Mouse (Mus musculus): ENCODE measurements around the gene Slc4a4. TPM values are rescaled to one million over a fixed set of nuclear protein-coding genes. Genes with fewer than 3 reads are reported as not detected.
"Not testable (repeated sequence)": the region's sequence is repeated elsewhere in the genome, so short reads cannot be mapped to it uniquely, and the experiment has no call there.

The Slc4a4 gene
- total RNA-seq, 2 experiments from 2014 or later, result not detected

GRCm38 (mm10) chr5:89055656-89056055 is 169.0 kb downstream of the Slc4a4 start:
- no peak for ATAC-seq (replicated peaks; ENCODE audit: low FRiP score, poor library complexity, severe bottlenecking)

GRCm38 (mm10) chr5:89056370-89056769 is 169.8 kb downstream of the Slc4a4 start:
- no peak for ATAC-seq (replicated peaks; ENCODE audit: low FRiP score, poor library complexity, severe bottlenecking)

GRCm38 (mm10) chr5:89061097-89061496 is 174.5 kb downstream of the Slc4a4 start:
- ATAC-seq (replicated peaks; ENCODE audit: low FRiP score, poor library complexity, severe bottlenecking), result no peak

GRCm38 (mm10) chr5:89062286-89062685 is 175.7 kb downstream of the Slc4a4 start:
- ATAC-seq (replicated peaks; ENCODE audit: low FRiP score, poor library complexity, severe bottlenecking), result no peak

- no peak for ATAC-seq (replicated peaks; ENCODE audit: low FRiP score, poor library complexity, severe bottlenecking)
These were observed 180.5 kb downstream of the Slc4a4 start for GRCm38 (mm10) chr5:89067111-89067510.

DNA sequence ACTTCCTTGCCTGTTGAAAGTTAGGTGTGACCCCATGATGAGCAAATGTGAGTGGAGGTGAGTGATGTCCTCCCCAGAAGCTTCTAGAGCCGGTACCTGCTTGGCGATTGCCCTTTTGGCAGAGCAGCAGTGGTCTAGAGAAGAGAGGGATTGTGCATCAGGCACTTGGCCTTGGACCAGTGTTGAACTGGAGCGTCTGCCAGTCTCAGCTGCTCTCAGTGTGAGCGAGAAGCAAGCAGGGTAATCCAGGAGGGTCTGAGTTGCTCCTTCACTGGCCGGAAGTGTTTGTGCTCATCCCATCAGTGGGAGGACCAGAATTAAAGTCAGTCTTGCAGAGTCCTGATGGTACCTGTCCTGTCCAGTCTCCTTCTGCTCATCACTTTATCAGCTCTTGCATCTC is 181.5 kb downstream of the Slc4a4 start:
- ATAC-seq (replicated peaks; ENCODE audit: low FRiP score, poor library complexity, severe bottlenecking), result no peak

GRCm38 (mm10) chr5:89070051-89070450 is 183.4 kb downstream of the Slc4a4 start:
- no peak for ATAC-seq (replicated peaks; ENCODE audit: low FRiP score, poor library complexity, severe bottlenecking)

DNA sequence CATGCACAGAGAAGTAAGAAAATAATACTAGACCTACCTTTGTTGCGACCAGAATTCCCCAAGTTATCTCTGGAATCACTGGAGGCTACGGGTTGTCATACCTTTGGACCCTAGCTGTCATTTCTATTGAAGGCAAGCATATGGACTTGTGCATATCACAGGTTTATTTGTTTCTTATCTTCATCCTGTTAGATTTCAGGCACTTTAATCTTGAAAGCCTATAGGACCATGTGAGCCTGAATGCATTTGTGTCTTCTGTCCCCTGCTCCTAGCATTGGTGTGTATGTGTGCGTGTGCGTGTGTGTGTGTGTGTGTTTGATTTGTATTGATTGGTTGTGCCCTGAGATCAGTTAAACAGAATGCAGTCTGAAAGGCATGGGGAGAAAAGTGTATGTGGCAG is 185.3 kb downstream of the Slc4a4 start:
- no peak for ATAC-seq (replicated peaks; ENCODE audit: low FRiP score, poor library complexity, severe bottlenecking)

DNA sequence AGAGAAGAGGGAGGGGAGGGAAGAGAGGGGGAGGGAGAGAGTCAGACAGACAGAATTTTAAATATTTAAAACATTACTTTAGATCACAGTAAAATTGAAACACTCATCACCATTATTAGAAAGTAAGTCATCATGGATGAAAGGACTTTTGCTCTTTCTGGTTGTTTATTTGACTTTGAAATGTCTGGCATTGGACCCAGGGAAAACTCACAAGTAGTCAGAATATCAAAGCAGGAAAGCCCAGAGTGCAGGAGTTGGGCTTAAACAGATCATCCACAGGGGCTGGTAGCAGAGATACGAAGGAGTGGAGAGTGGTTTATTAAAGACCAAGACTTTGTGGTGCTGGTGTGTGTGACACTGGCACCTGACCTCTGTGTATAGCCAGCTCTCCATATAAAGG is 191.1 kb downstream of the Slc4a4 start:
- ATAC-seq (replicated peaks; ENCODE audit: low FRiP score, poor library complexity, severe bottlenecking), result no peak

DNA sequence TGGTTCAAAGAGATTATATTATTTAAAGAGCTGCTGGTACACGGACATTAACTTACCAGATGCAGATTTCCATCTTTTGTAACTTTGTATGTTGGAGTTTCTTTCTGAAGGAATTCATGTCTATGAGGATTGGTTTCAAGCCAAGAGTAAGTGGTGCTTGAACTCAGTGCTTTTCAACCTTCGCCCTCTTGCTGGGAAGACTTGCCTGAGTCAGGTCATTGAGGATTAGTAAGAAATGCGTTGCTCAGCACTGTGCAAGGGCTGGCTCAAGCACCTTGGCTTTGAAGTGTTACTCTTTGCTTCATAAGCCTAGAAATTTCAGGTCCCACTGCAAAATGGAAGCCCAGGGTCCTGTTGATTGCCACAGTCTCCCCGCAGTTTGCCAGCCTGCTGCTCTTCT is 196.9 kb downstream of the Slc4a4 start:
- no peak for ATAC-seq (replicated peaks; ENCODE audit: low FRiP score, poor library complexity, severe bottlenecking)

- ATAC-seq (replicated peaks; ENCODE audit: low FRiP score, poor library complexity, severe bottlenecking), result no peak
These were observed 201.3 kb downstream of the Slc4a4 start for GRCm38 (mm10) chr5:89087916-89088315.

- ATAC-seq (replicated peaks; ENCODE audit: low FRiP score, poor library complexity, severe bottlenecking), result no peak
These were observed 201.8 kb downstream of the Slc4a4 start for GRCm38 (mm10) chr5:89088462-89088861.

GRCm38 (mm10) chr5:89090131-89090530 is 203.5 kb downstream of the Slc4a4 start:
- no peak for ATAC-seq (replicated peaks; ENCODE audit: low FRiP score, poor library complexity, severe bottlenecking)

DNA sequence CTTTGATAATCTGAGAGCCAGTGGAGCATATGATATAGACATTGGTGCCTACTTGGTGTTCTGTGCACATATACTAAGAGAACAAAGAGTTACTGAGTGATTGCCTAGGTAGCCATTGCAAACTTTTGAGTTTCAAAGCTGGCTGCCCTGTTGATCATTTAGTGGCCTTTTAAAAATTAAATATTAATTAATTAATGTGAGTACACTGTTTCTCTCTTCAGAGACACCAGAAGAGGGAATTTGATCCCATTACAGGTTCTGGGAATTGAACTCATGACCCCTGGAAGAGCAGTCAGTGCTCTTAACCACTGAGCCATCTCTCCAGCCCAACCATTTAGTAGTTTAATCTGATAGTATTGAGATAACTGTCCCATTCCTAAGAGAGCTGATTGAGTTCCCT is 209.8 kb downstream of the Slc4a4 start:
- ATAC-seq (replicated peaks; ENCODE audit: low FRiP score, poor library complexity, severe bottlenecking), result no peak

DNA sequence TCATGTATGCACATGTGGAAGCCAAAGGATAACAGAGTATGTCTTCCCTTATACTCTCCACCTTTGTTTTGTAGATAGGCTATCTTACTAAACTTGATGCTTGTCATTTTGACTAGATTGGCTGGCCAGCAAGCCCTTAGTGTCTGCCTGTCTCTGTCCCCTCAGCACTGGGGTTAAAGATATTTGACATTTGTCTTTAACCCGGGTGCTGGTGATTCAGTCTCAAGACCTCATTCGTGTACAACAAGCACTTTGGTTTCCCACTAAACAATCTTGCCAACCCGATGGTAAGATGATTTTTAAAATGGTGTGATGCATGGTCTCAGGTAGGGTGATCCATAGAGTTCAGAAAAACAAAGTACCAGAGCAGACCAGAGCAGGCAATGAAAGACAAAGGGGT is 210.7 kb downstream of the Slc4a4 start:
- no peak for ATAC-seq (replicated peaks; ENCODE audit: low FRiP score, poor library complexity, severe bottlenecking)

DNA sequence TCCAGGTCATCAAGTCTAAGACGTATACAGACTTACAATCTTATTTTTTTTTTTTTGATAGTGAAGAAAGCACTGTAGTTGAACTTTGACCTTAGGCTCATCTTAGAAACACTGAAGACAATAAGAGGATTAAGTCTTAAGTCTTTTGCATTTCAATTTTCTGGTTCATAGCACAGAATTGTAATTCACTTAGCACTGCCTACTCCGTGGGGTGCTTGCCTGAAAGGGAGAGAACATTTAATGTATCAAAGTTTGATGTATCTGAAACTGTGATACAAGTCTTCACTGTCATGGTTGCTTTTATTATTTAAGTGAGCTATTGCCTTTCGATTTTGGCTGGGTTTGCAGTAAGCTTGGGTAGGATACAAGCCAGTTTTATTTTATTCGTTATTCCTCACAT is 211.5 kb downstream of the Slc4a4 start:
- no peak for ATAC-seq (replicated peaks; ENCODE audit: low FRiP score, poor library complexity, severe bottlenecking)

- no peak for ATAC-seq (replicated peaks; ENCODE audit: low FRiP score, poor library complexity, severe bottlenecking)
These were observed 213.3 kb downstream of the Slc4a4 start for GRCm38 (mm10) chr5:89099886-89100285.

- no peak for ATAC-seq (replicated peaks; ENCODE audit: low FRiP score, poor library complexity, severe bottlenecking)
These were observed 215.9 kb downstream of the Slc4a4 start for GRCm38 (mm10) chr5:89102560-89102959.

- ATAC-seq (replicated peaks; ENCODE audit: low FRiP score, poor library complexity, severe bottlenecking), result no peak
These were observed 218.7 kb downstream of the Slc4a4 start for GRCm38 (mm10) chr5:89105346-89105745.

GRCm38 (mm10) chr5:89106217-89106616 is 219.6 kb downstream of the Slc4a4 start:
- ATAC-seq (replicated peaks; ENCODE audit: low FRiP score, poor library complexity, severe bottlenecking), result no peak

GRCm38 (mm10) chr5:89108809-89109208 is 222.2 kb downstream of the Slc4a4 start:
- no peak for ATAC-seq (replicated peaks; ENCODE audit: low FRiP score, poor library complexity, severe bottlenecking)

DNA sequence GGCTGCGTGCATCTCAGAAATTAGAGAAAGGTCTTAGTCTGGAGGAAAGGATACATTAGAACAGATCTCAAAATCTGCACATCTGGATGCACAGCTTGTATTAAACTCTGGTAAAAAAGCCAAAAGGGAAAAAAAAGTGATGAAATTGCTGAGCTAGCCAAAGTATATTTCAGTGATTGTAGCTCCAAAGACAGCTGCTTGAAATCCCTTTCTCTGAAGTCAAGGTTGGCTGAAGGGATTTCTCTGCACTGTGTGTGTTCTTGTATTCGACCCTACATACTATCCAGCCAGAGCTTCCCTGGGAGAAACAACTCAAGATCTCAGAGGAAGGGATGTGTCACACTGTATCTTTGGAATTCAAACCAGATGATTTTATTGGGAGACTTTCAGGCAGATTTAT is 223.2 kb downstream of the Slc4a4 start:
- no peak for ATAC-seq (replicated peaks; ENCODE audit: low FRiP score, poor library complexity, severe bottlenecking)

- ATAC-seq (replicated peaks; ENCODE audit: low FRiP score, poor library complexity, severe bottlenecking), result not testable (repeated sequence)
These were observed 225.4 kb downstream of the Slc4a4 start for GRCm38 (mm10) chr5:89111987-89112386.

Measured in erythroblast, adult 5-6 weeks (primary cell).